Mouse (Mus musculus) thymus, postnatal 10 days (tissue): ENCODE results near the gene Armc7.

ENCODE experiments used
- DNase-seq, 2 experiments: peaks; one replicate each; pipeline ENCODE4 v3.0.0; 2021; ENCODE audit warnings: low spot score in 2 of 2

The Armc7 gene

DNA sequence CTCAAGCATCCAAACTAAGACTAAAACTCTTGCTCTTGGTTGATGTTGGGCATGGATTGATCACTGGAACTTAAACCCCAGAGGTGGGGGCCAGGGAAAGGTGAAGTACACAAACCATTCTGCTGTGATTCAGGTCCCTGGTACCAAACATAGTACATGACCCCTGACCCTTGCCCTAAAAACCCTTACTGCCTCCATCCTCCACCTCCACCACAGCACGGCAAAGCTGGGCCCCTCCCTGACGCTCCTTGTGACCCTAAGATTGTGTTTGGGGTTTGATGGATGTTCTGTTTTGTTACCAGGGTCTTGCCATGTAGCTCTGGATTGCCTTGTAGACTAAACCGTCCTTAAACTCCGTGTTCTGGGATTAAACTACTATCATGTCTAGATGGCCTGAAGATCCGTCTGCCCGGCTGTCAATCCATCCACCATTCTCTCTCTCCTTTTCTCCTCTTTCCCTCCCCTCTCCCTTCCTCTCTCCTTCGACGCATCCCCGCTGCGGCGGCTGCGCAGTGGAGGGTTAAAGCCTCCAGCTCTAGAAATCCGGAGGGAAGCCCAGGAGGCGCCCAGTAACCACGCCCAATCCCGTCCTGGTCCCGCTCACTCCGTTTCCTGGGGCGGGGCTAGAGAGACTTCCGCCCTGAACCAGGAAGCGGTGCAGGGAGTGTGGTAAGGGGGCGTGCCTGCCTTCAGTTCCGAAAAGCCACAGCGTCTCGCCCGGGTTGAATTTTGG, at the start of gene Armc7:
Armc7 (plus strand) TSS at position 643 of the 733 bp plus-strand sequence.
- DNase-seq, result peak; percentile 89 to 92

DNA sequence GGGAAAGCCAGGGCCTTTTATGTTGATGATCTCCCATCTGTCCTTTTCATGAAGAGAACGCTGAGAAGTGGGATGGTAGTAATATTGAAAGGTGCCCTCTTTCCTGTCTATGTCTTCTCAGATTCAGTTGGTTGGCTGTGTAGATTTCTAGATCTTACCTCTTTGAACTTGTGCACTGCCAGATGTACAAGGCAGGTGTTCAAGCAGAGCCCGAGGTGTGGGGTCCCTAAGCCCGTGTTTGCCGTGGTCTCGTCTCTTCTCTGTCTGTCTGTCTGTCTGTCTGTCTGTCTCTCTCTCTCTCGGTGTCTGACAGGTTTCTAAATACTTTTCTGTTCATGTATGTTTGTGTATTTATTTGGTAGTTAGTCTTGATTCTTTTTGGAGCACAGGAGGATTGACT, 49.8 kb upstream of the Armc7 start:
- DNase-seq, result peak; percentile 60 to 67

DNA sequence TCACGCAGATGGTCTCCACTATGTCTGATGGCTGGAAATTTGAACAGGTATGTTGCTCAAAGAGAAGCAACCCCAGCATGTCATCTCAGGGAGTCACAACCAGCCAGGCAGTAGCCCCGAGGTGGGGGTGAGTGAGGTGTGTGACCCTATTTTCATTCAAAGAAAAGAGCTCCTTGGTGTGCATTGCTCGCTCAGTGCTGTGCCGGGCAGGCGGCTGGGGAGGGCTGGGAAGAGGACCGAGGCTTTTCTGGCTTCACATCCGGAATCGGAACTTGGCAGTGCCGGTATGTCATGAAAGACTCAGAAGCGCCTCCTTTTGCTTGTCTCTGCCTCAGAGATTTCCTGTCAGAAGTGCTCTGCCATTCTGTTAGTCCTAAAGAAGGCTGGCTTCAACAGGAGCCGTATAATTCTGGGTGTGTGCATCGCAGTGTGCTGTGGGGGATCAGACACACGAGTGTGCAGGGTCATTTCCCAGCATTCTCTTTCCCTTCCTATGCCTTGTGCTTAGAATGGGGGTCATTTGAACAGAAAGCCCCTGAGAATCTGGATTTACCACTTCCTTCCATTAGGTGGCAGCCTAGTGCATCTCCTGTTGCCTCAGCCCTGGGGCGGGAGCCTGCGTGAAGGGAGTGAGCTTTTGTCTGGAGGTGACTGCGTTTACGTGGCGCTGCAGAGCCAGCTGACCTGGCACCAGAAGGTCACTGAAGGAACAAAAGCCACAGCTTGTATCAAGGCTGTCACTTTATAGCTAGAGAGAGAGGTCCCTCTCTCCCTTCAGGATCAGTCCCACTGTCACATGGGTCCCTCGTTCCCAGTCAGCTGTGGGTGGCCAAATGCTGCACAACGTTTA, 47.8 kb upstream of the Armc7 start:
- DNase-seq, result peak; percentile 77 to 86

GRCm38 (mm10) chr11:115429307-115429706, 46.2 kb upstream of the Armc7 start:
- DNase-seq, result no peak

DNA sequence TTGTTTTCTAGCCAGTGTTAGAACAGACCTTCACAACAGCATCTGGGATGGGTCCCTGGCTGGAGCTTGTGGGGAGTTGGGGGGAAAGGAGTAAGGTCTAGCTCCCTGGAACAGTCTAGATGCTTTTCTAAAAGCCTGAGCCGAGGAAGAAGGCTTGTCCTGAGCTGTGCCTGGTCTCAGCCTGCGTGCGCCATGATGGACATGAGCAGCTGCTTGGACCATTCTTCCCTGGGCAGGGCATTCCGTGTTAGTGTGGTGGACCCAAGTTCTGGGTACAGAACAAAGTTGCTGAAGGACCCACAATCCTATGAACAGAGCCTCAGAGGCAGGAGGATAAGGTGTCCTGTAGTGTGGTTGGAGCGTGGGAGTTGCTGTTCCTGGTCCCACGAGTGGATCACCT, 44.9 kb upstream of the Armc7 start:
- no peak for DNase-seq

GRCm38 (mm10) chr11:115432814-115433213, 42.7 kb upstream of the Armc7 start:
- DNase-seq, result no peak

GRCm38 (mm10) chr11:115433342-115433741, 42.1 kb upstream of the Armc7 start:
- DNase-seq, result no peak

DNA sequence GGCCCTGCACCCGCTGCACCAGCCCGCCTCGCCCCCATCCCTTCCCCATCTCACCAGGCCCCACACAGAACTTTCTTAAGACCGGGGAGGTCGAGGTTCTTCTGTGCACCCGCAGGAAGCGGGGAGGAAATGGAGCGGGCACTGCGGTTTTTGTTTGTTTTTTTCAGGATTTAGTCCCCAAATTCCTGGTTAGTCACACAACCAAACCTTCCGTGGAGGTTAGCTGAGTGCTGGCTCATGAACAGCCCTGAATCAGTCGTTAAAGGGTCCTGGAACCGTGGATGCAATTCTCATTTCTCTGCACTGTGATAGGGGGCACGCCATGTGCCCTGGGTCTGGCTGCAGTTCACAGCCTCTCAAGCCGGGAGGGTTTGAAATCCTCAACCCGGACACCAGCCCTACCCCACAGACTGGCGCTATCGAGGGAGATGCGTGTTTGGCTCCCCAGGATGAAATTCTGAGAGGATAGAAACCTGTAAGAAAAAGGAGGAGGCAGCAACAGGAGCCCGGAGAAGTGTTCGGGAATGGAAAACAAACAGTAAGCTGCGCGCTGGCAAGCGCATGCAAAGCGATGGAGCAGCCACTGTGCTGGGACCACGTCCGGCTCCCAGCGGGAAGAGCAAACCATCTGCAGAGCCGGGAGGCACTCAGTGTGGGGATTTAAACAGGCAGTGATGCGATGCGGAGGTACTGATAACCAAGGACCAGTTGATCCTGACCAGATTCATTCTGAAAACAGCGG, 39.7 kb upstream of the Armc7 start:
- no peak for DNase-seq

DNA sequence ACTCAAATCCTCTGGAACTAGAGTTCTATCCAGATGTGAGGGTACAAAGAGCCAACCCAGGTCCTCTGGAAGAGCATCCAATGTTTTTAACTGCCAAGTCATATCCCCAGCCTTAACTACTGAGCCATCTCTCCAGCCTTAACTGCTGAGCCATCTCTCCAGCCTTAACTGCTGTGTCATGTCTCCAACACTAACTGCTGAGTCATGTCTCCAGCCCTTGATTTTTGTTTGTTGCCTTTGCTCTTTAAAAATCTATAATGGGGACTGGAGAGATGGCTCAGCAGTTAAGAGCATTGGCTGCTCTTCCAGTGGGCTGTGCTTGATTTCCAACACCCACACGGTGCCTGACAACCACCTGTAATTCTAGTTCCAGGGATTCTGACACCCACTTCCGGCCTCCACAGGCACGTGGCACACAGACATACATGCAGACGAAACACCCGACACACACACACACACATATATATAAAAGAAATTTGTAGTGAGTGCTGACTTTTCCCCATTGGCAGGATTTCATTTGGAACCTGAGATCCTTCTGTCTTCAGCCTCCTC, 37.8 kb upstream of the Armc7 start:
- DNase-seq, result no peak

- DNase-seq, result no peak
Observed at GRCm38 (mm10) chr11:115439326-115439725, 36.1 kb upstream of the Armc7 start.

DNA sequence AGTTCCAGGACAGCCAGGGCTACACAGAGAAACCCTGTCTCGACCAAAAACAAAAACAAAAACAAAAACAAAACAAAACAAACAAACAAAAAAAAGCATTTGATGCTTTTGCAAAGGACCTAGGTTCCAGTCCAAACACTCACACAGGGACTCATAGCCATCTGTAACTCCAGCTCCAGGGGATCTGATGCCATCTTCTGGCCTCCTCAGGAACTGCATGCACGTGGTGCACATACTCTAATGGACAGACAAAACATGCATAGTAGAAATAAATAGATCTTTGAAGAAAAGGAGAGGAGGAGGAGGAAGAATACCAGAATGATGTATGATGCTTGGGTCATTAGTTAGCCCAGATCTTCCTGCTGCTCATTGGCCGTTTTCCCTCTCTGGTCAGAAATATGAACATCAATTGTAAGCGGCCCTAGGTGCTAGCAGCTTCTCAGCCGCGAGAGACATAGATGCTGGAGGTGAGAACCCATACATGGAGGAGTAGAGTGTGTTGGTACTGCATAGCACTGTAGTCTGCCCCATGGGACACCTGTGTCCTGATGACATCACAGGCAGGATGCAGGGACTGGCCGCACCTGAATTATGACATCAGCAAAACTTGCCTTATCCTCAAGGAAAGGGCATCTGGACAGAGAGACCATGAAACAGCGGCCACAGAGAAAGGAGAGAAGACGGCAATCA, 35.4 kb upstream of the Armc7 start, which contains the start of gene Trim80:
Trim80 (plus strand) TSS at position 640 of the 690 bp plus-strand sequence.
- DNase-seq, result no peak

DNA sequence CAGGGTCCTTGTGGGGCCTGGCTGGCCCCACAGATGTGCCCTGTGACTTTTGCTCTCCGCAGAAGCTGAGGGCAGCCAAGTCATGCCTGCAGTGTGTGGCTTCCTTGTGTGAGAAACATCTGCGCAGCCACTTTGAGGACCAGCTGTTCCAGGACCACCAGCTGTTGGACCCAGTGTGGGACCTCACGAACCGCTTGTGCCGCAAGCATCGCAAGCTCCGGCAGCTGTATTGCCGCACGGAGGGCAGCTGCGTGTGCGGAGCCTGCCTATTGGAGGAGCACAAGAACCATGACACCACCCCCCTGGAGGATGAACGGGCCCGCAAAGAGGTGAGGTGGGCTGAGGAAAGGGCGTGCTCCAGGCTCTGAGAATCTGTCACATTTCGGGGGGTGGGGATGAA, 34.0 kb upstream of the Armc7 start:
- peak; percentile 62 to 72 for DNase-seq

- no peak for DNase-seq
Observed at GRCm38 (mm10) chr11:115446906-115447305, 28.6 kb upstream of the Armc7 start.

- no peak for DNase-seq
Observed at GRCm38 (mm10) chr11:115447321-115447885, 28.1 kb upstream of the Armc7 start.

DNA sequence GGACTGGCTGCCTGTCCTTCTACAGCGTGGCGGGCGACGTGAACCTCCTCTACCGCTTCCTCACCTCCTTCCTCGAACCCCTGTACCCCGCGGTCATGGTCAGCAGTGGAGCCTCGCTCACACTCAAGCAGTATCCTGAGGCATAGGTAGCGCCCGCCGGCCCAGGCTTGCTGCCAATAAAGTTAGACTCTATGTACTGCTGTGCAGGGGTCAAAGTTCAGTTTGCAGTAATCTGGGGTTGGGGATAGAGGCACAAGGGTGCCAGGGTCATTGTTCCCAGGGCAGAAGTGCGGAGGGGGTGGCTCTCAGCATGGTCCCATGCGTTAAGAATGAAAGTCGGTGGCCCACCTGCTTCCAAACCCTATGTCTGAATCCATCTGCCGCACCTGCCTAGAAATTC, 27.4 kb upstream of the Armc7 start:
- no peak for DNase-seq

DNA sequence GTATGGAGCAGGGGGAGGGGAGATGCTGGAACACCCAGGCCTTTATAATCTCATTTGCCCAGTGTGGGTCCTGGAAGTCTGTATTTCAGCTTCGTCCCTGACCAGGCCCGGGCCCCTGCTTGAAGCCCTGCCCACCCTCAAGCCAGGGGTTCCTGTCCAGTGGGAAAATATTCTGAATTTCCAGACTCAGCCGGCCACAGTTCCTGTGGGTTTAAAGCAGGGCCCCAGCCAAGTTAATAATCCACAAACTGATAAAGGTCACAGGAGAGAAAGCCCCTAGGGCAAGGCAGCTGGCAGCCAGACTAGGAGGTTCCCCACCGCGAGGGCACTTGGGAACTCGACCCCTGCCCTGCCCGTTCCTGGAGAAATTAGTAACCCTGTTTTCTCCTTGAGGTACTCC, 26.5 kb upstream of the Armc7 start:
- DNase-seq, result no peak

DNA sequence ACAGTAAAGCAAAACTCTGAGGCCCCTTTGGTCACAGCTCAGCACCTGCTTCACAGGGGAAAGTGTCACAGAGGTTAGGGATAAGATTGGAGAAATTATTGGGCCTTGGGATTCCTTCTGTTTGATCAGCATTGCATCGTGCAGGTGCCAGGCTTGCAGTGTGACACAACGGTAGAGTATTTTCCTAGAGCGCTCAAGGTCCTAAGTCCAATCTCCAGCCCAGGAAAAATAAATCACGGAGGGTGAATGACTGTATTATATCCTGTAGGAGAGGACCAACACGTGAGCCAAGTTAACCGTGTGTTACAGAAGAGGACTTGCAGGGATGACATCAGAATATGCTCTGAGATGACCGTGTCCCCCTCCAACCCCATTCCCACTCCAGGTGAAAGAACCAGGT, 25.3 kb upstream of the Armc7 start:
- DNase-seq, result no peak

- DNase-seq, result peak; percentile 84 to 87
Observed at GRCm38 (mm10) chr11:115451781-115452241, 23.7 kb upstream of the Armc7 start.

- no peak for DNase-seq
Observed at GRCm38 (mm10) chr11:115452281-115452860, 23.1 kb upstream of the Armc7 start.

- DNase-seq, result peak in 1 of 2 experiments; percentile 42
Observed at GRCm38 (mm10) chr11:115453306-115453705, 22.2 kb upstream of the Armc7 start.
